Mouse (Mus musculus) T-helper 17 cell (primary cell): Measurements from ENCODE around the gene Hist1h3g.

ENCODE experiments used
- in situ Hi-C, 2 experiments: fragments of 300-600 bp; cut with MboI, MseI; formaldehyde crosslinking; loops; 1 replicate in 1 of 2; 2 replicates in 1 of 2; pipeline ENCODE4 v1.15.1; 2025; ENCODE audit warnings: high pct_unique_total_duplicates in 2 of 2

Gene Hist1h3g

GRCm38 (mm10) chr13:23535137-23536075 lies at the start of gene Hist1h3g:
Hist1h3g (plus strand) TSS chr13:23535422.
- in situ Hi-C loops: loop anchor here (5.0 to 10.0 kb wide), 4 partner anchors 42 to 1821 kb away; partner anchors contain the start of genes Hist1h2ai (in 2 of the 2), Hist1h2bl (in 2 of the 2), Hist1h3h (in 2 of the 2) and Hist1h2ah (in 1 of the 2)

- in situ Hi-C loops: no loop called here
Measured at GRCm38 (mm10) chr13:23488400-23489322, 46.6 kb upstream of the Hist1h3g start, which contains the start of gene Btn2a2. Btn2a2 (minus strand) TSS chr13:23488857.

- in situ Hi-C loops: loop anchor here in 1 of 2 experiments (10.0 kb wide), 1 partner anchor 186 kb away; no protein-coding TSS in a partner anchor
Measured at GRCm38 (mm10) chr13:23490863-23491262, 44.4 kb upstream of the Hist1h3g start.

- in situ Hi-C loops: loop anchor here in 1 of 2 experiments (10.0 kb wide), 1 partner anchor 186 kb away; no protein-coding TSS in a partner anchor
Measured at GRCm38 (mm10) chr13:23491263-23491662, 44.0 kb upstream of the Hist1h3g start.

- in situ Hi-C loops: loop anchor here in 1 of 2 experiments (10.0 kb wide), 1 partner anchor 187 kb away; no protein-coding TSS in a partner anchor
Measured at GRCm38 (mm10) chr13:23491990-23492389, 43.2 kb upstream of the Hist1h3g start.

- in situ Hi-C loops: loop anchor here in 1 of 2 experiments (10.0 kb wide), 1 partner anchor 191 kb away; no protein-coding TSS in a partner anchor
Measured at GRCm38 (mm10) chr13:23495526-23495925, 39.7 kb upstream of the Hist1h3g start.

GRCm38 (mm10) chr13:23497656-23498321 lies 37.4 kb upstream of the Hist1h3g start:
- in situ Hi-C loops: loop anchor here in 1 of 2 experiments (10.0 kb wide), 1 partner anchor 193 kb away; no protein-coding TSS in a partner anchor

- in situ Hi-C loops: loop anchor here in 1 of 2 experiments (10.0 kb wide), 1 partner anchor 194 kb away; no protein-coding TSS in a partner anchor
Measured at GRCm38 (mm10) chr13:23498653-23499052, 36.6 kb upstream of the Hist1h3g start.

- in situ Hi-C loops: loop anchor here in 1 of 2 experiments (10.0 kb wide), 2 partner anchors 45 to 195 kb away; no protein-coding TSS in a partner anchor
Measured at GRCm38 (mm10) chr13:23499943-23500342, 35.3 kb upstream of the Hist1h3g start.

- in situ Hi-C loops: loop anchor here in 1 of 2 experiments (10.0 kb wide), 1 partner anchor 46 kb away; no protein-coding TSS in a partner anchor
Measured at GRCm38 (mm10) chr13:23500424-23501200, 34.6 kb upstream of the Hist1h3g start.

GRCm38 (mm10) chr13:23501511-23501910 lies 33.7 kb upstream of the Hist1h3g start:
- in situ Hi-C loops: loop anchor here in 1 of 2 experiments (10.0 kb wide), 1 partner anchor 47 kb away; no protein-coding TSS in a partner anchor

GRCm38 (mm10) chr13:23502031-23502567 lies 33.1 kb upstream of the Hist1h3g start:
- in situ Hi-C loops: loop anchor here in 1 of 2 experiments (10.0 kb wide), 1 partner anchor 47 kb away; no protein-coding TSS in a partner anchor

- in situ Hi-C loops: loop anchor here in 1 of 2 experiments (10.0 kb wide), 1 partner anchor 48 kb away; no protein-coding TSS in a partner anchor
Measured at GRCm38 (mm10) chr13:23502916-23503315, 32.3 kb upstream of the Hist1h3g start.

GRCm38 (mm10) chr13:23503797-23504196 lies 31.4 kb upstream of the Hist1h3g start:
- in situ Hi-C loops: loop anchor here in 1 of 2 experiments (10.0 kb wide), 1 partner anchor 49 kb away; no protein-coding TSS in a partner anchor

- in situ Hi-C loops: loop anchor here (5.0 to 10.0 kb wide), 2 partner anchors 51 to 199 kb away; no protein-coding TSS in a partner anchor
Measured at GRCm38 (mm10) chr13:23505662-23506345, 29.4 kb upstream of the Hist1h3g start.

- in situ Hi-C loops: loop anchor here (5.0 to 10.0 kb wide), 2 partner anchors 52 to 199 kb away; no protein-coding TSS in a partner anchor
Measured at GRCm38 (mm10) chr13:23506351-23506750, 28.9 kb upstream of the Hist1h3g start.

- in situ Hi-C loops: loop anchor here (5.0 to 10.0 kb wide), 2 partner anchors 52 to 200 kb away; no protein-coding TSS in a partner anchor
Measured at GRCm38 (mm10) chr13:23506819-23507515, 28.3 kb upstream of the Hist1h3g start.
